Mouse (Mus musculus) liver, postnatal 0 days (tissue): Measurements from ENCODE around the gene Rimkla. TPM values are rescaled to one million over a fixed set of nuclear protein-coding genes. Genes with fewer than 3 reads are reported as not detected.
"Not testable (repeated sequence)": the region's sequence is repeated elsewhere in the genome, so short reads cannot be mapped to it uniquely, and the experiment has no call there.

Experiments used
- ATAC-seq: fragments of 200-750 bp; cut with Nextera tagmentation; 2 replicates; pipeline ENCODE4 v1.8.0; 2017; ENCODE audit warnings: mild to moderate bottlenecking, moderate library complexity
- DNase-seq: peaks from one replicate; pipeline ENCODE4 v3.0.0-alpha.2; 2016
- H3K27ac ChIP-seq: fragments of 300-500 bp; sonication (generic); 2 replicates; pipeline ENCODE4 v1.5.1; 2014; ENCODE audit warnings: antibody characterized with exemption, moderate library complexity, mild to moderate bottlenecking, low read depth
- H3K27me3 ChIP-seq: fragments of 300-500 bp; sonication (generic); 2 replicates; pipeline ENCODE4 v1.6.1; 2014; ENCODE audit warnings: low read length, control low read depth, mixed read lengths; ENCODE audit not compliant: insufficient read depth
- H3K36me3 ChIP-seq: fragments of 300-500 bp; sonication (generic); replicated peaks from 2 replicates; pipeline ENCODE4 v1.6.1; 2014; ENCODE audit warnings: mild to moderate bottlenecking, control low read depth, low read length, moderate library complexity, mixed read lengths; ENCODE audit not compliant: insufficient read depth
- H3K4me1 ChIP-seq: fragments of 300-500 bp; sonication (generic); 2 replicates; pipeline ENCODE4 v1.6.1; 2014; ENCODE audit warnings: antibody characterized with exemption, mild to moderate bottlenecking, control low read depth; ENCODE audit not compliant: insufficient read depth
- H3K4me2 ChIP-seq: fragments of 300-500 bp; sonication (generic); 2 replicates; pipeline ENCODE4 v1.6.1; 2014; ENCODE audit warnings: low read depth, mild to moderate bottlenecking, low read length, moderate library complexity, mixed read lengths
- H3K4me3 ChIP-seq: fragments of 300-500 bp; sonication (generic); 2 replicates; pipeline ENCODE4 v1.5.1; 2014; ENCODE audit warnings: low read depth, low read length
- H3K9ac ChIP-seq: fragments of 300-500 bp; sonication (generic); replicated peaks from 2 replicates; pipeline ENCODE4 v1.6.1; 2014; ENCODE audit warnings: mild to moderate bottlenecking, moderate library complexity
- H3K9me3 ChIP-seq: fragments of 300-500 bp; sonication (generic); 2 replicates; pipeline ENCODE4 v1.6.1; 2016; ENCODE audit warnings: mild to moderate bottlenecking, control low read depth, low read length, mixed read lengths
- CTCF ChIP-seq: sonication (generic); IDR thresholded peaks from 2 replicates; pipeline ENCODE4 v1.5.1; 2016; ENCODE audit warnings: antibody characterized with exemption, low read depth
- EP300 ChIP-seq: IDR thresholded peaks from 2 replicates; pipeline ENCODE4 v1.6.1; 2016; ENCODE audit warnings: antibody characterized with exemption, low read depth, mild to moderate bottlenecking
- WGBS: fragments of 180-500 bp; shearing (Covaris S2); extraction: QIAGEN DNeasy Blood & Tissue Kit; methylation state at CpG from one replicate; pipeline ENCODE4 v1.1.7; 2014; ENCODE audit not compliant: insufficient replicate concordance; 5-methylcytosine and 5-hydroxymethylcytosine counted together
- polyA plus RNA-seq: library from polyadenylated mRNA; unstranded; fragments of >200 nt; fragmentation: Nextera tagmentation; extraction: Ambion mirVana; gene quantifications from 2 replicates; pipeline ENCODE4 v1.2.1, GENCODE M21; 2015

The Rimkla gene
- not detected in 2 replicates for polyA plus RNA-seq

DNA sequence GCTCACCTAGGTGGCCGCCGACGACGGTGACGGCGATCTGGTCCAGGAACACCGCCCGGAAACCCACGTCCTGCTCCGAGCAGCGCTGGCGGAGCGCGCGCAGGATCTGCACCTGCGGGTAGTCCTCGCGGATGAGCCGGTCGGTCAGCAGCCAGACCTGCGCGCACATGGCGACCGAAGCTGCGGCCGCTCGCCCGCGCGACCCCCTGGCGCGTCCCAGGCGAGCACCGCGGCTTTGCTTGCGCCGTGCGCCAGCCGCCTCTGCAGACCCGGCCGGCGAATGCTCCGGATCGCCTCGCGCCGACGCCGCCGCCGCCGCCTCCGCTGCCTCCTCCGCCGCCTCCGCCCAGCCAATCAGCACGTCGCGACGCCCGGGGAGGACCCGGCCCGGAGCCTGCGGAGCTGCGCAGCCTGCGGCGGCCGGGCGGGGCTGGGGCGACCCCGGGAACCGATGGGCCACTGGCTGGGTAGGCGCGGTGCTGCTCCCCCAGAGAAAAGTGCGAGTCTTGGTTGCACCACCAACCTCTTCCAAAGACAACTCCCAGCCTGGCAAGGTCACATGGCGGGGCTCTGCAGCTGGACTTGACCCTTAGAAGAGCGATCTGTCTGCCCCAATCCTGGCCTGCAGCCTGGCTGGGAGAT, at the start of gene Rimkla:
Gene Rimkla (minus strand): TSS at position 338 of the 642 bp plus-strand sequence.
- peak within 1 kb of the TSS; percentile 40 for H3K4me3 ChIP-seq
- DNase-seq (peak; percentile 46), ATAC-seq (peak; percentile 62; the same call in 1 of the 2 replicates)
- H3K9me3 ChIP-seq: peaks cover 2% of the 10 kb centered on the region; the same call in 1 of the 2 replicates
- H3K4me2 ChIP-seq: peak within 1 kb of the TSS; percentile 75
- no peak within 1 kb of the TSS for H3K27ac ChIP-seq
- no peaks in the 10 kb centered on the region for H3K36me3 ChIP-seq
- under 1% methylated on average over 68 of the region's 77 CpGs for WGBS
- peaks cover 35% of the 10 kb centered on the region for H3K27me3 ChIP-seq
- TF ChIP-seq EP300 (no peak), CTCF (no peak)
- H3K9ac ChIP-seq: no peak within 1 kb of the TSS
- H3K4me1 ChIP-seq: no peaks in the 10 kb centered on the region

DNA sequence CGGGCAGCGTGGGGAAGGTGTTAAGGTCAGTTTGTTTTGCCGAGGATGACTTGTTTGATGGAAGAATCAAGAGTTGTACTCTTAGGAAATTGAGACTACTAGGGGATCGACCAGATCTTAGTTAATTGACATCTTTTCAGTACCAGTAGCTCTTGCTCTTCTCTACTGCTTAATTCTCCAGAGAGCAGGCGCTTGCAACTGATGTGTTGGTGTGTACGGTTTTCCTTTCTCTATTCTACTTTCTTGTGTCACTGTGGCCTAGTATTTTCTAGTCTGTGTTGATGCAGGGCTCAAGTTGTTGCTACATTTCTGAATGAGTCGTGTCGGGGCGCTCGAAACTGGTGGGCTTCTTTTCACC, 48.1 kb upstream of the Rimkla start:
- Histone ChIP-seq H3K36me3 (no peaks in the 10 kb centered on the region), H3K9me3 (no peaks in the 10 kb centered on the region), H3K4me3 (peak overlapping the region; percentile 80), H3K4me1 (peaks cover 27% of the 10 kb centered on the region), H3K27me3 (no peaks in the 10 kb centered on the region), H3K9ac (peak overlapping the region; percentile 87), H3K4me2 (peak overlapping the region; percentile 88), H3K27ac (peak overlapping the region; percentile 92)
- DNase-seq (no peak), ATAC-seq (no peak)
- WGBS: 11% methylated on average over 10 of the region's 10 CpGs
- TF ChIP-seq CTCF (no peak), EP300 (no peak)

DNA sequence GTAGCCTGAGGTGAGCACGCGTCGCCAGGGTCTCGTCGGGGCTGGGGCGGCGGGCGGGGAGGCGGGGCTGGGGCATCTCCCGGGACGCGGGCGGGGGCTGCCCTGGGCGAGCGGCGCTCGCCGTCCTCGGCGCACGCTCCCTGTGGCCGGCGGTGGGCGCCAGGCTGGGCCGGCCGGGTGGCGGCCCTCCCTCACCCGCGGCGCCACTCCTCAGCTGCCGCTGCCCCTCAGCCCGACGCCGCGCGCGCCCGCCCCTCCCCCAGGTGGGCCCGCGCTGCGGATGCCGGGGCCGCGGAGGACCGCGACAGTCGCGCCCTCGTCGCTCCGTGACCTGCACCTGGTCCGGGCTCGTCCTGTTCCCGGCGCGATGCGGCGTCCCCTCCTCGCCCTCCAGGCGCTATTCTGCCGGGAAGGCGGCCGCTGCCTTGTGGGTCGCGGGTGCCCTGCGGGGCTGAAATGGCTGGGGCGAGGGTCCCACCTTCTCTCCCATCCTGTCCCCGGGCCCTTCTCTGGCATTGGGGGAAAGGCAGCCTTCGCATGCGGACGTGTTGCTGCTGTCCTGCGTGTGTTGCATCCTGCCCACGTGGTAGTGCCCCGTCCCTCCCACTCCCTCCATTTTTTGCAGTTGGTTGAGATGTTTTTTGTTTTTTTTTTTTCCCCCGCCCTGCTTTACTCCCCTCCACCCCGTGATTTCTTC, 47.6 kb upstream of the Rimkla start:
- Histone ChIP-seq H3K27me3 (no peaks in the 10 kb centered on the region), H3K9me3 (no peaks in the 10 kb centered on the region), H3K4me3 (peak overlapping the region; percentile 80), H3K9ac (peak overlapping the region; percentile 87), H3K36me3 (no peaks in the 10 kb centered on the region), H3K4me2 (peak overlapping the region; percentile 88), H3K27ac (peak overlapping the region; percentile 92), H3K4me1 (peaks cover 27% of the 10 kb centered on the region)
- under 1% methylated on average over 43 of the region's 76 CpGs for WGBS
- ATAC-seq (peak; percentile 59), DNase-seq (peak; percentile 59)
- no peak for TF ChIP-seq EP300
- TF ChIP-seq CTCF: no peak

- no peaks in the 10 kb centered on the region for H3K27me3 ChIP-seq
- ATAC-seq (peak; percentile 96), DNase-seq (peak; percentile 95)
- H3K4me1 ChIP-seq: peaks cover 27% of the 10 kb centered on the region
- H3K27ac ChIP-seq: peak within 1 kb of the TSS; percentile 92
- under 1% methylated on average over 59 of the region's 85 CpGs for WGBS
- peak; percentile 52; the same call in 1 of the 2 replicates for TF ChIP-seq EP300
- TF ChIP-seq CTCF: no peak
- no peaks in the 10 kb centered on the region for H3K36me3 ChIP-seq
- peak within 1 kb of the TSS; percentile 88 for H3K4me2 ChIP-seq
- H3K4me3 ChIP-seq: peak within 1 kb of the TSS; percentile 80
- H3K9me3 ChIP-seq: no peaks in the 10 kb centered on the region
- peak within 1 kb of the TSS; percentile 87 for H3K9ac ChIP-seq
These were observed 46.8 kb upstream of the Rimkla start, which contains the start of gene Frg2f1 for GRCm38 (mm10) chr4:119539031-119539824. Gene Frg2f1, minus strand, starts transcription at chr4:119539529.

DNA sequence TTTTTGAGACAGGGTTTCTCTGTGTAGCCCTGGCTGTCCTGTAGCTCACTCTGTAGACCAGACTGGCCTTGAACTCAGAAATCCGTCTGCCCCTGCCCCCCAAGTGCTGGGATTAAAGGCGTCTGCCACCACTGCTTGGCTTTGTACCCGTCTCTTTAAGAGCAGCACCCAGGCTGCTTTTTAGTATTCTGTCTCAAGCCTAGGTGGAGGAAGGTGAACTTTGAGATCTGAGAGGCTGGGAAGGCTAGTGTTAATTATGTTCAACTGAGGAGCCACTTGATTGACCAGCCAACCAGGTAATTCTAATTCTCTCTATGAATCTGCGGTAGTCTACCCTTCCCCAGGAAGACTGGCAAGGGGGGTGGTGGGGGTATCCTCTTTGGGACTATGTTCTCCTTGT, 45.0 kb upstream of the Rimkla start:
- Histone ChIP-seq H3K4me2 (no peak overlapping the region), H3K27ac (no peak overlapping the region)
- 78% methylated on average over 4 of the region's 4 CpGs for WGBS

DNA sequence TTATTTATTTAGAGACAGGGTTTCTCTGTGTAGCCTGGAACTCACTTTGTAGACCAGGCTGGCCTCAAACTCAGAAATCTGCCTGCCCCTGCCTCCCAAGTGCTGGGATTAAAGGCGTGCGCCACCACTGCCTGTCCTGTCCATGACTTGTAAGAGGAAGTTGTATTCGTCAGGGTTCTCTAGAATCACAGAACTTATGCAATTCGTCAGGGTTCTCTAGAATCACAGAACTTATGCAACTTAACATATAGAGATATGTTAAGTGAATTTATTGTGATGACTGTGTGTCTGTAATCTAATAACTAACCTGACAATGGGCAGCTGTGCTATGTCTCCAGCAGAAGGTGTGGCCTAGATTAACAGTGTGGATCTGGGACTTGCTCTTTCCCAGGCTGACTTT, 44.2 kb upstream of the Rimkla start, which contains the start of gene Foxj3:
Gene Foxj3 (plus strand): TSS at position 390 of the 400 bp plus-strand sequence.
- WGBS: 61% methylated on average over 4 of the region's 4 CpGs

More for the DNA sequence above, 45.0 kb upstream of the Rimkla start:
- Histone ChIP-seq H3K27me3 (no peaks in the 10 kb centered on the region), H3K9ac (no peak overlapping the region), H3K4me3 (no peak overlapping the region), H3K36me3 (no peaks in the 10 kb centered on the region), H3K4me1 (peaks cover 27% of the 10 kb centered on the region), H3K9me3 (no peaks in the 10 kb centered on the region)
- ATAC-seq (no peak), DNase-seq (no peak)
- TF ChIP-seq CTCF (no peak), EP300 (no peak)

More for the DNA sequence above, 44.2 kb upstream of the Rimkla start, which contains the start of gene Foxj3:
- H3K27ac ChIP-seq, H3K36me3 ChIP-seq, H3K4me2 ChIP-seq, H3K27me3 ChIP-seq, DNase-seq, H3K4me3 ChIP-seq, H3K9ac ChIP-seq, H3K9me3 ChIP-seq, ATAC-seq: not testable (repeated sequence)
- peaks cover 27% of the 10 kb centered on the region for H3K4me1 ChIP-seq
